Mouse (Mus musculus) layer of hippocampus, adult 8-10 months (tissue): ENCODE results near the gene Apol8. TPM values are rescaled to one million over a fixed set of nuclear protein-coding genes. Genes with fewer than 3 reads are reported as not detected.

Experiments
- DNase-seq, 2 experiments: peaks; one replicate each; pipeline ENCODE4 v3.0.0; 2022; ENCODE audit warnings: low spot score in 2 of 2
- total RNA-seq, 4 experiments: library from RNA; stranded (reverse); gene quantifications; 2 replicates each; pipeline ENCODE4 v1.2.4; 2022

The Apol8 gene
- 10 to 100 TPM in 2 of 4 experiments, 1 to 10 TPM in 2; 6.3 to 14.1 (median 9.1) TPM for total RNA-seq

GRCm38 (mm10) chr15:77756848-77757247 lies at the start of gene Apol8:
Gene Apol8, minus strand, starts transcription at chr15:77757003.
- DNase-seq: peak; percentile 57 to 70

- no peak for DNase-seq
Measured at GRCm38 (mm10) chr15:77805657-77806056, 48.9 kb upstream of the Apol8 start.

- no peak for DNase-seq
Measured at GRCm38 (mm10) chr15:77804949-77805348, 48.1 kb upstream of the Apol8 start.

GRCm38 (mm10) chr15:77804460-77804859 lies 47.7 kb upstream of the Apol8 start:
- DNase-seq: no peak

GRCm38 (mm10) chr15:77803747-77804146 lies 46.9 kb upstream of the Apol8 start:
- DNase-seq: no peak

GRCm38 (mm10) chr15:77802992-77803391 lies 46.2 kb upstream of the Apol8 start:
- no peak for DNase-seq

- DNase-seq: no peak
Measured at GRCm38 (mm10) chr15:77801188-77801587, 44.4 kb upstream of the Apol8 start.

GRCm38 (mm10) chr15:77800511-77800910 lies 43.7 kb upstream of the Apol8 start:
- peak in 1 of 2 experiments; percentile 59 for DNase-seq

GRCm38 (mm10) chr15:77799491-77800474 lies 43.0 kb upstream of the Apol8 start:
- DNase-seq: no peak

GRCm38 (mm10) chr15:77798664-77799490 lies 42.1 kb upstream of the Apol8 start:
- DNase-seq: no peak

GRCm38 (mm10) chr15:77797609-77798411 lies 41.0 kb upstream of the Apol8 start:
- DNase-seq: no peak

GRCm38 (mm10) chr15:77796409-77797035 lies 39.7 kb upstream of the Apol8 start:
- no peak for DNase-seq

- no peak for DNase-seq
Measured at GRCm38 (mm10) chr15:77794908-77795356, 38.1 kb upstream of the Apol8 start.

GRCm38 (mm10) chr15:77794138-77794907 lies 37.5 kb upstream of the Apol8 start:
- DNase-seq: no peak

- peak; percentile 69 to 71 for DNase-seq
Measured at GRCm38 (mm10) chr15:77793554-77793953, 36.8 kb upstream of the Apol8 start.

- DNase-seq: no peak
Measured at GRCm38 (mm10) chr15:77793094-77793493, 36.3 kb upstream of the Apol8 start.

GRCm38 (mm10) chr15:77792056-77792455 lies 35.3 kb upstream of the Apol8 start:
- no peak for DNase-seq

- no peak for DNase-seq
Measured at GRCm38 (mm10) chr15:77790656-77791405, 34.0 kb upstream of the Apol8 start.

- no peak for DNase-seq
Measured at GRCm38 (mm10) chr15:77789186-77789585, 32.4 kb upstream of the Apol8 start.
